10 mouse cellular contexts compared by ENCODE assay signal in genomic region chr3:87993436-87993835, GRCm38 (mm10). TPM values are rescaled to one million over a fixed set of nuclear protein-coding genes. Genes with fewer than 3 reads are reported as not detected.
DNase-seq lines count a peak whose midpoint lies in the region; ATAC-seq lines count a peak whose summit lies in the region.
"Had no signal": no experiment of that assay in that cellular context is flagged by ENCODE, and none has a peak within 500 bp of the region (broad histone marks: within the 10 kb centered on the region; RNA-seq: fewer than 3 reads in every experiment).

No protein-coding gene starts in this region.

- no peak overlapping the region for H3K9ac ChIP-seq in midbrain, embryonic 16.5 days (ENCODE audit: low read depth, low read length)
- H3K9ac ChIP-seq: limb, embryonic 15.5 days had no signal

- H3K27ac ChIP-seq in midbrain, embryonic 10.5 days (replicated peaks): peak overlapping the region; percentile 25; the same call in 1 of the 2 replicates
- no peak overlapping the region for H3K27ac ChIP-seq in midbrain, embryonic 16.5 days (ENCODE audit: low read length)
- H3K27ac ChIP-seq: limb, embryonic 15.5 days had no signal

- peak; percentile 60 to 64 for DNase-seq in adrenal gland, postnatal 36 days
- DNase-seq in adrenal gland, adult 18-20 months (ENCODE audit: low spot score in 2 of 2): no peak
- peak; percentile 71 for DNase-seq in midbrain, embryonic 10.5 days (ENCODE audit: low spot score)
- DNase-seq in embryo, embryonic 11 days: peak; percentile 82
- peak; percentile 48 for DNase-seq in splenic B cell, adult 2 months (ENCODE audit: low read depth, low spot score)
- DNase-seq in gastrocnemius, postnatal 25 days: no peak
- no peak for DNase-seq in urinary bladder, postnatal 36 days (ENCODE audit: low spot score in 2 of 2)
- DNase-seq: heart, adult 18-20 months had no signal

- peaks cover 100% of the 10 kb centered on the region for H3K27me3 ChIP-seq in midbrain, embryonic 10.5 days (ENCODE audit: low read depth, poor library complexity, severe bottlenecking)
- H3K27me3 ChIP-seq in midbrain, embryonic 16.5 days (ENCODE audit: control insufficient read depth, insufficient read depth, low read depth, low read length): peaks cover 55% of the 10 kb centered on the region
- no peaks in the 10 kb centered on the region for H3K27me3 ChIP-seq in splenic B cell, adult 2 months (ENCODE audit: control insufficient read depth, insufficient read depth, low read length, poor library complexity, severe bottlenecking)

- no peak overlapping the region for H3K4me3 ChIP-seq in midbrain, embryonic 10.5 days
- H3K4me3 ChIP-seq in midbrain, embryonic 16.5 days (ENCODE audit: low read depth, low read length): no peak overlapping the region
- H3K4me3 ChIP-seq: limb, embryonic 15.5 days had no signal

- WGBS in midbrain, embryonic 10.5 days: 2% methylated on average over 5 of the region's 6 CpGs
- 3% methylated on average over 6 of the region's 6 CpGs for whole genome bisulfite sequencing in midbrain, embryonic 16.5 days

- peaks cover 55% of the 10 kb centered on the region for H3K4me1 ChIP-seq in midbrain, embryonic 10.5 days
- H3K4me1 ChIP-seq in midbrain, embryonic 16.5 days (ENCODE audit: control insufficient read depth, insufficient read depth, low read length): peaks cover 9% of the 10 kb centered on the region

- no peak for ATAC-seq in midbrain, embryonic 16.5 days

- no peaks in the 10 kb centered on the region for H3K9me3 ChIP-seq in midbrain, embryonic 10.5 days (replicated peaks)
- H3K9me3 ChIP-seq in midbrain, embryonic 16.5 days (replicated peaks; ENCODE audit: control insufficient read depth, low read length, poor library complexity, severe bottlenecking): no peaks in the 10 kb centered on the region
- H3K9me3 ChIP-seq: limb, embryonic 15.5 days had no signal

- no peaks in the 10 kb centered on the region for H3K36me3 ChIP-seq in midbrain, embryonic 10.5 days
- no peaks in the 10 kb centered on the region for H3K36me3 ChIP-seq in midbrain, embryonic 16.5 days (ENCODE audit: control insufficient read depth, insufficient read depth, low read length)
- no peaks in the 10 kb centered on the region for H3K36me3 ChIP-seq in splenic B cell, adult 2 months (ENCODE audit: control insufficient read depth, insufficient read depth, low read length, poor library complexity, severe bottlenecking)
- H3K36me3 ChIP-seq: limb, embryonic 15.5 days had no signal

- no peak overlapping the region for H3K4me2 ChIP-seq in midbrain, embryonic 16.5 days (ENCODE audit: low read length)
- H3K4me2 ChIP-seq: limb, embryonic 15.5 days had no signal

RNA-seq across cellular contexts. Expression of gene Bcan, which starts 6.6 kb away (rescaled TPM):
- total RNA-seq in adrenal gland, postnatal 36 days (2021): 10 to 100 TPM; 45.9 to 47.8 TPM
- total RNA-seq in adrenal gland, adult 18-20 months (2021): 10 to 100 TPM; 62.7 to 74.9 TPM
- polyA plus RNA-seq in midbrain, embryonic 10.5 days (2016; fragmentation: Nextera tagmentation; extraction: Ambion mirVana): 0.41 and 0.86 TPM in 2 replicates
- polyA plus RNA-seq in midbrain, embryonic 16.5 days (2015; fragmentation: Nextera tagmentation; extraction: Ambion mirVana): 51.5 and 96.9 TPM in 2 replicates
- not detected for total RNA-seq in gastrocnemius, postnatal 25 days (2021)

RNA-seq across cellular contexts. Expression of gene Nes, which starts 22.6 kb away (rescaled TPM):
- 10 to 100 TPM in 1 of 2 experiments, 1 to 10 TPM in 1; 8.8 to 13.3 TPM for total RNA-seq in adrenal gland, postnatal 36 days (2021)
- 10 to 100 TPM in 1 of 2 experiments, 1 to 10 TPM in 1; 5.9 to 19.4 TPM for total RNA-seq in adrenal gland, adult 18-20 months (2021)
- polyA plus RNA-seq in midbrain, embryonic 10.5 days (2016; fragmentation: Nextera tagmentation; extraction: Ambion mirVana): 125 and 158 TPM in 2 replicates
- 14.1 and 21.8 TPM in 2 replicates for polyA plus RNA-seq in midbrain, embryonic 16.5 days (2015; fragmentation: Nextera tagmentation; extraction: Ambion mirVana)
- 10 to 100 TPM; 21.0 to 22.0 TPM for total RNA-seq in gastrocnemius, postnatal 25 days (2021)

RNA-seq across cellular contexts. Expression of gene Hapln2, which starts 33.9 kb away (rescaled TPM):
- total RNA-seq in adrenal gland, postnatal 36 days (2021): not detected
- not detected for total RNA-seq in adrenal gland, adult 18-20 months (2021)
- 0.10 TPM in 1 of 2 replicates, not detected in the other for polyA plus RNA-seq in midbrain, embryonic 10.5 days (2016; fragmentation: Nextera tagmentation; extraction: Ambion mirVana)
- polyA plus RNA-seq in midbrain, embryonic 16.5 days (2015; fragmentation: Nextera tagmentation; extraction: Ambion mirVana): 0.37 and 0.74 TPM in 2 replicates
- total RNA-seq in gastrocnemius, postnatal 25 days (2021): not detected
- total RNA-seq: heart, adult 18-20 months had no signal
- polyA plus RNA-seq: limb, embryonic 15.5 days had no signal

RNA-seq across cellular contexts. Expression of gene Crabp2, which starts 45.0 kb away (rescaled TPM):
- under 1 TPM in 1 of 2 experiments, not detected in 1; 0.33 TPM for total RNA-seq in adrenal gland, postnatal 36 days (2021)
- total RNA-seq in adrenal gland, adult 18-20 months (2021): under 1 TPM in 1 of 2 experiments, not detected in 1; 0.33 TPM
- 562 and 684 TPM in 2 replicates for polyA plus RNA-seq in midbrain, embryonic 10.5 days (2016; fragmentation: Nextera tagmentation; extraction: Ambion mirVana)
- polyA plus RNA-seq in midbrain, embryonic 16.5 days (2015; fragmentation: Nextera tagmentation; extraction: Ambion mirVana): 42.5 and 44.4 TPM in 2 replicates
- under 1 TPM in 1 of 2 experiments, not detected in 1; 0.31 TPM for total RNA-seq in gastrocnemius, postnatal 25 days (2021)
- total RNA-seq: heart, adult 18-20 months had no signal

RNA-seq across cellular contexts. Expression of gene Gpatch4, which starts 49.5 kb away (rescaled TPM):
- 10 to 100 TPM; 12.9 to 20.4 TPM for total RNA-seq in adrenal gland, postnatal 36 days (2021)
- 10 to 100 TPM; 15.9 to 18.9 TPM for total RNA-seq in adrenal gland, adult 18-20 months (2021)
- 41.7 and 47.0 TPM in 2 replicates for polyA plus RNA-seq in midbrain, embryonic 10.5 days (2016; fragmentation: Nextera tagmentation; extraction: Ambion mirVana)
- polyA plus RNA-seq in midbrain, embryonic 16.5 days (2015; fragmentation: Nextera tagmentation; extraction: Ambion mirVana): 30.4 and 35.9 TPM in 2 replicates
- total RNA-seq in gastrocnemius, postnatal 25 days (2021): 10 to 100 TPM; 13.1 to 16.7 TPM

Comparison
In these comparisons a context has a peak if more than half of its experiments do, and no peak if none do; other contexts are left out.
1. DNase-seq: peak in adrenal gland, postnatal 36 days (2 of 2), midbrain, embryonic 10.5 days (single experiment), embryo, embryonic 11 days (single experiment) and splenic B cell, adult 2 months (single experiment); none in adrenal gland, adult 18-20 months (0 of 2), gastrocnemius, postnatal 25 days (single experiment) and urinary bladder, postnatal 36 days (0 of 2).
2. RNA of gene Bcan, which starts 6.6 kb away (total RNA-seq): 62.7 to 74.9 TPM in adrenal gland, adult 18-20 months and 45.9 to 47.8 TPM in adrenal gland, postnatal 36 days; not detected in gastrocnemius, postnatal 25 days; every median in the first group is over 10 times any median in the second.